Mouse (Mus musculus): ENCODE results near the gene Rxra. TPM values are rescaled to one million over a fixed set of nuclear protein-coding genes. Genes with fewer than 3 reads are reported as not detected.

The Rxra gene
- total and polyA plus RNA-seq, 2 experiments from 2014 or later: 3.9 to 32.5 TPM

GRCm38 (mm10) chr2:27712626-27713025 lies 36.4 kb downstream of the Rxra start:
- no peak overlapping the region for H3K4me3 ChIP-seq (ENCODE audit: low read length)
- WGBS: 87% methylated on average over 5 of the region's 5 CpGs
- no peaks in the 10 kb centered on the region for H3K9me3 ChIP-seq (ENCODE audit: low read length)
- no peak overlapping the region for H3K9ac ChIP-seq (replicated peaks; ENCODE audit: low read length)
- no peak for DNase-seq (ENCODE audit: low spot score)
- H3K27me3 ChIP-seq (ENCODE audit: insufficient read depth, low read length): no peaks in the 10 kb centered on the region
- ATAC-seq: no peak
- peaks cover 14% of the 10 kb centered on the region for H3K4me1 ChIP-seq (ENCODE audit: insufficient read depth, low read length)
- no peak overlapping the region for H3K4me2 ChIP-seq (ENCODE audit: low read depth, low read length)
- H3K27ac ChIP-seq: no peak overlapping the region
- no peak for TF ChIP-seq CTCF (IDR thresholded peaks at IDR 0.05; ENCODE audit: low read depth)
- H3K36me3 ChIP-seq (ENCODE audit: insufficient read depth, low read length): no peaks in the 10 kb centered on the region

GRCm38 (mm10) chr2:27713378-27713777 lies 37.1 kb downstream of the Rxra start:
- WGBS: 98% methylated on average over 3 of the region's 3 CpGs
- no peak for TF ChIP-seq CTCF (IDR thresholded peaks at IDR 0.05; ENCODE audit: low read depth)
- Histone ChIP-seq H3K4me3 (ENCODE audit: low read length) (no peak overlapping the region), H3K9ac (replicated peaks; ENCODE audit: low read length) (no peak overlapping the region), H3K4me1 (ENCODE audit: insufficient read depth, low read length) (peaks cover 14% of the 10 kb centered on the region), H3K27ac (no peak overlapping the region), H3K36me3 (ENCODE audit: insufficient read depth, low read length) (no peaks in the 10 kb centered on the region), H3K27me3 (ENCODE audit: insufficient read depth, low read length) (no peaks in the 10 kb centered on the region), H3K4me2 (ENCODE audit: low read depth, low read length) (no peak overlapping the region), H3K9me3 (ENCODE audit: low read length) (no peaks in the 10 kb centered on the region)
- DNase-seq (ENCODE audit: low spot score) (no peak), ATAC-seq (no peak)

GRCm38 (mm10) chr2:27714131-27714530 lies 37.9 kb downstream of the Rxra start:
- H3K4me1 ChIP-seq (ENCODE audit: insufficient read depth, low read length): peaks cover 14% of the 10 kb centered on the region
- H3K36me3 ChIP-seq (ENCODE audit: insufficient read depth, low read length): no peaks in the 10 kb centered on the region
- H3K9me3 ChIP-seq (ENCODE audit: low read length): no peaks in the 10 kb centered on the region
- DNase-seq (ENCODE audit: low spot score) (no peak), ATAC-seq (no peak)
- H3K27me3 ChIP-seq (ENCODE audit: insufficient read depth, low read length): no peaks in the 10 kb centered on the region
- no peak for TF ChIP-seq CTCF (IDR thresholded peaks at IDR 0.05; ENCODE audit: low read depth)
- WGBS: 84% methylated on average over 5 of the region's 5 CpGs
- no peak overlapping the region for H3K9ac ChIP-seq (replicated peaks; ENCODE audit: low read length)
- H3K4me2 ChIP-seq (ENCODE audit: low read depth, low read length): no peak overlapping the region
- no peak overlapping the region for H3K27ac ChIP-seq
- H3K4me3 ChIP-seq (ENCODE audit: low read length): no peak overlapping the region

- WGBS: 77% methylated on average over 4 of the region's 4 CpGs
- ATAC-seq (no peak), DNase-seq (ENCODE audit: low spot score) (no peak)
- Histone ChIP-seq H3K27me3 (ENCODE audit: insufficient read depth, low read length) (no peaks in the 10 kb centered on the region), H3K36me3 (ENCODE audit: insufficient read depth, low read length) (no peaks in the 10 kb centered on the region), H3K4me1 (ENCODE audit: insufficient read depth, low read length) (peaks cover 14% of the 10 kb centered on the region), H3K9ac (replicated peaks; ENCODE audit: low read length) (no peak overlapping the region), H3K4me2 (ENCODE audit: low read depth, low read length) (no peak overlapping the region), H3K4me3 (ENCODE audit: low read length) (no peak overlapping the region), H3K27ac (no peak overlapping the region), H3K9me3 (ENCODE audit: low read length) (no peaks in the 10 kb centered on the region)
- TF ChIP-seq CTCF (IDR thresholded peaks at IDR 0.05; ENCODE audit: low read depth): no peak
Observed at GRCm38 (mm10) chr2:27715221-27715620, 39.0 kb downstream of the Rxra start.

- no peak for DNase-seq (ENCODE audit: low spot score)
- no peaks in the 10 kb centered on the region for H3K36me3 ChIP-seq (ENCODE audit: insufficient read depth, low read length)
- no peak overlapping the region for H3K4me2 ChIP-seq (ENCODE audit: low read depth, low read length)
- peaks cover 4% of the 10 kb centered on the region; the same call in 1 of the 2 replicates for H3K4me1 ChIP-seq (ENCODE audit: insufficient read depth, low read length)
- H3K9me3 ChIP-seq (ENCODE audit: low read length): no peaks in the 10 kb centered on the region
- no peak overlapping the region for H3K4me3 ChIP-seq (ENCODE audit: low read length)
- WGBS: 74% methylated on average over 3 of the region's 3 CpGs
- no peaks in the 10 kb centered on the region for H3K27me3 ChIP-seq (ENCODE audit: insufficient read depth, low read length)
- no peak overlapping the region for H3K9ac ChIP-seq (replicated peaks; ENCODE audit: low read length)
- no peak for ATAC-seq
- H3K27ac ChIP-seq: no peak overlapping the region
- no peak for TF ChIP-seq CTCF (IDR thresholded peaks at IDR 0.05; ENCODE audit: low read depth)
Observed at GRCm38 (mm10) chr2:27716339-27716738, 40.1 kb downstream of the Rxra start.

- TF ChIP-seq CTCF (IDR thresholded peaks at IDR 0.05; ENCODE audit: low read depth): no peak
- Histone ChIP-seq H3K4me1 (ENCODE audit: insufficient read depth, low read length) (peaks cover 4% of the 10 kb centered on the region; the same call in 1 of the 2 replicates), H3K9ac (replicated peaks; ENCODE audit: low read length) (no peak overlapping the region), H3K27ac (no peak overlapping the region), H3K9me3 (ENCODE audit: low read length) (no peaks in the 10 kb centered on the region), H3K27me3 (ENCODE audit: insufficient read depth, low read length) (no peaks in the 10 kb centered on the region), H3K36me3 (ENCODE audit: insufficient read depth, low read length) (no peaks in the 10 kb centered on the region), H3K4me2 (ENCODE audit: low read depth, low read length) (no peak overlapping the region), H3K4me3 (ENCODE audit: low read length) (no peak overlapping the region)
- DNase-seq (ENCODE audit: low spot score): peak; percentile 51
- ATAC-seq: no peak
Observed at GRCm38 (mm10) chr2:27718191-27718590, 42.0 kb downstream of the Rxra start.

GRCm38 (mm10) chr2:27719601-27720000 lies 43.4 kb downstream of the Rxra start:
- Histone ChIP-seq H3K9ac (replicated peaks; ENCODE audit: low read length) (no peak overlapping the region), H3K9me3 (ENCODE audit: low read length) (no peaks in the 10 kb centered on the region), H3K4me3 (ENCODE audit: low read length) (no peak overlapping the region), H3K36me3 (ENCODE audit: insufficient read depth, low read length) (no peaks in the 10 kb centered on the region), H3K4me2 (ENCODE audit: low read depth, low read length) (no peak overlapping the region), H3K27me3 (ENCODE audit: insufficient read depth, low read length) (no peaks in the 10 kb centered on the region), H3K4me1 (ENCODE audit: insufficient read depth, low read length) (peaks cover 4% of the 10 kb centered on the region; the same call in 1 of the 2 replicates), H3K27ac (no peak overlapping the region)
- TF ChIP-seq CTCF (IDR thresholded peaks at IDR 0.05; ENCODE audit: low read depth): no peak
- 25% methylated on average over 10 of the region's 10 CpGs for WGBS
- ATAC-seq: peak; percentile 36; the same call in 1 of the 2 replicates
- DNase-seq (ENCODE audit: low spot score): peak; percentile 78

Data from hindbrain, postnatal 0 days (tissue).